Comparison of ENCODE assay signal across 10 mouse cellular contexts in genomic region chr5:14218677-14219076, GRCm38 (mm10).
DNase-seq lines count a peak whose midpoint lies in the region; ATAC-seq and TF ChIP-seq lines count a peak whose summit lies in the region.
"Had no signal": no experiment of that assay in that cellular context is flagged by ENCODE, and none has a peak within 500 bp of the region (broad histone marks: within the 10 kb centered on the region; RNA-seq: fewer than 3 reads in every experiment).

No protein-coding gene starts in this region.

- no peak for DNase-seq in hindbrain, embryonic 10.5 days (ENCODE audit: low spot score)
- peak; percentile 19 for DNase-seq in right cerebral cortex, postnatal 14 days
- DNase-seq in right cerebral cortex, adult 18-20 months, result no peak
- DNase-seq in forebrain, postnatal 0 days, result peak; percentile 74
- no peak for DNase-seq in stomach, postnatal 0 days (ENCODE audit: low spot score)
- no peak for DNase-seq in gastrocnemius, postnatal 14 days
- DNase-seq in urinary bladder, postnatal 36 days (ENCODE audit: low spot score in 2 of 2), result no peak

- ATAC-seq in hindbrain, embryonic 15.5 days (ENCODE audit: low FRiP score, low read depth), result 0 out of 2 replicates have a peak, but pooled peaks have one; percentile 59
- peak; percentile 66; the same call in 1 of the 2 replicates for ATAC-seq in forebrain, postnatal 0 days
- no peak for ATAC-seq in stomach, postnatal 0 days (ENCODE audit: low FRiP score, low TSS enrichment)

- H3K36me3 ChIP-seq in hindbrain, embryonic 15.5 days, result no peaks in the 10 kb centered on the region
- no peaks in the 10 kb centered on the region for H3K36me3 ChIP-seq in hindbrain, embryonic 10.5 days
- H3K36me3 ChIP-seq in forebrain, postnatal 0 days (ENCODE audit: insufficient read depth), result no peaks in the 10 kb centered on the region
- H3K36me3 ChIP-seq in stomach, postnatal 0 days (ENCODE audit: control insufficient read depth, insufficient read depth, low read length), result no peaks in the 10 kb centered on the region

- 78% methylated on average over 4 of the region's 4 CpGs for WGBS in hindbrain, embryonic 15.5 days
- 85% methylated on average over 4 of the region's 4 CpGs for WGBS in hindbrain, embryonic 10.5 days
- WGBS in forebrain, postnatal 0 days, result 49% methylated on average over 4 of the region's 4 CpGs
- WGBS in stomach, postnatal 0 days, result 73% methylated on average over 4 of the region's 4 CpGs

- H3K4me2 ChIP-seq in hindbrain, embryonic 15.5 days, result no peak overlapping the region
- H3K4me2 ChIP-seq in forebrain, postnatal 0 days (ENCODE audit: low read depth), result no peak overlapping the region
- no peak overlapping the region for H3K4me2 ChIP-seq in stomach, postnatal 0 days (replicated peaks; ENCODE audit: low read depth)

- no peak overlapping the region for H3K9ac ChIP-seq in hindbrain, embryonic 15.5 days
- no peak overlapping the region for H3K9ac ChIP-seq in forebrain, postnatal 0 days
- no peak overlapping the region for H3K9ac ChIP-seq in stomach, postnatal 0 days (ENCODE audit: low read length)
- H3K9ac ChIP-seq: liver, embryonic 14.5 days had no signal

- TF ChIP-seq CTCF in forebrain, postnatal 0 days (IDR thresholded peaks at IDR 0.05; ENCODE audit: low read depth), result peak; percentile 76
- peak; percentile 77 for TF ChIP-seq CTCF in stomach, postnatal 0 days (IDR thresholded peaks at IDR 0.05; ENCODE audit: low read depth)

- H3K27me3 ChIP-seq in hindbrain, embryonic 15.5 days, result no peaks in the 10 kb centered on the region
- no peaks in the 10 kb centered on the region for H3K27me3 ChIP-seq in hindbrain, embryonic 10.5 days (ENCODE audit: insufficient read depth, poor library complexity, severe bottlenecking)
- H3K27me3 ChIP-seq in forebrain, postnatal 0 days (ENCODE audit: insufficient read depth, low read length), result no peaks in the 10 kb centered on the region
- no peaks in the 10 kb centered on the region for H3K27me3 ChIP-seq in stomach, postnatal 0 days (ENCODE audit: control insufficient read depth, insufficient read depth, low read length)

- H3K9me3 ChIP-seq in hindbrain, embryonic 15.5 days, result no peaks in the 10 kb centered on the region
- H3K9me3 ChIP-seq in hindbrain, embryonic 10.5 days, result no peaks in the 10 kb centered on the region
- H3K9me3 ChIP-seq in forebrain, postnatal 0 days (ENCODE audit: low read length), result no peaks in the 10 kb centered on the region
- H3K9me3 ChIP-seq in stomach, postnatal 0 days (ENCODE audit: control insufficient read depth, low read length), result no peaks in the 10 kb centered on the region

- 0 out of 2 replicates have a peak, but pooled peaks cover 4% of the 10 kb centered on the region for H3K4me1 ChIP-seq in hindbrain, embryonic 15.5 days (replicated peaks)
- H3K4me1 ChIP-seq in hindbrain, embryonic 10.5 days (replicated peaks), result no peaks in the 10 kb centered on the region
- H3K4me1 ChIP-seq in forebrain, postnatal 0 days (ENCODE audit: insufficient read depth), result no peaks in the 10 kb centered on the region
- no peaks in the 10 kb centered on the region for H3K4me1 ChIP-seq in stomach, postnatal 0 days (replicated peaks; ENCODE audit: control insufficient read depth, insufficient read depth)

- no peak overlapping the region for H3K27ac ChIP-seq in hindbrain, embryonic 15.5 days (replicated peaks)
- H3K27ac ChIP-seq in hindbrain, embryonic 10.5 days, result no peak overlapping the region
- H3K27ac ChIP-seq in forebrain, postnatal 0 days (ENCODE audit: low read depth, low read length), result no peak overlapping the region
- no peak overlapping the region for H3K27ac ChIP-seq in stomach, postnatal 0 days (replicated peaks)
- H3K27ac ChIP-seq: liver, embryonic 14.5 days had no signal

- H3K4me3 ChIP-seq in hindbrain, embryonic 15.5 days, result no peak overlapping the region
- H3K4me3 ChIP-seq in hindbrain, embryonic 10.5 days, result no peak overlapping the region
- H3K4me3 ChIP-seq in forebrain, postnatal 0 days (ENCODE audit: low read depth, low read length), result no peak overlapping the region
- H3K4me3 ChIP-seq in stomach, postnatal 0 days (ENCODE audit: low read depth, low read length), result no peak overlapping the region
- H3K4me3 ChIP-seq: erythroblast, embryonic 14.5 days had no signal

- TF ChIP-seq EP300 in stomach, postnatal 0 days (optimal IDR thresholded peaks at IDR 0.05), result no peak

- intact Hi-C loops in gastrocnemius, postnatal 14 days (cut with DNase I; ENCODE audit: low total_unique reads), result no loop called here

Comparison
In these comparisons a context has a peak if more than half of its experiments do, and no peak if none do; other contexts are left out.
1. DNase-seq: peak in right cerebral cortex, postnatal 14 days (single experiment) and forebrain, postnatal 0 days (single experiment); none in hindbrain, embryonic 10.5 days (single experiment), right cerebral cortex, adult 18-20 months (single experiment), stomach, postnatal 0 days (single experiment), gastrocnemius, postnatal 14 days (single experiment) and urinary bladder, postnatal 36 days (0 of 2).